Mouse (Mus musculus): Measurements from ENCODE around the gene Ino80b. TPM values are rescaled to one million over a fixed set of nuclear protein-coding genes. Genes with fewer than 3 reads are reported as not detected.

Gene Ino80b
- polyA plus RNA-seq, 1 experiment from 2014 or later = 21.3 TPM

DNA sequence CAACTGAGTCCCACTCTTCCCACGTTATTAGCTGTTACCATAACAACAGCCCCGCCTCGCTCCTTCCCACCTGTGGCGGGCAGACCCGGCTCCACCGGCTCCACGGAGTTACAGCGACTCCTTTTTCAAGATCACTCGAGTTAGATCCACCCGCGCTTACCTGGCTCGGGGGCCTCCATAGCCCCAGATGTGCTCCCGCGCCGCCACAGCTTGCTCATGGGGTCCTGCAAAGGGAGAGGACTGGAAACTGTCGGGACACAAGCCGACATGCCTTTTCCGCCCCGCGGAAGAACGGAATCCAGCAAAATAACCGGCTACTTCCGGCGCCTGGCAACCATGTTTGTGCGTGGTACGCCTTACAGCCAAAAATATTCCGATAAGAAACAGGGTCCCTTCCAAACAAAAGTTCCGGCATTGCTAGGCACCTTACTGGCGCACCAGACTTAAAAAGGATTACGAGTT, 349 bp downstream of the Ino80b start:
- H3K9me3 ChIP-seq (ENCODE audit: control insufficient read depth, low read length) = no peaks in the 10 kb centered on the region
- H3K9ac ChIP-seq (ENCODE audit: low read depth, low read length) = peak overlapping the region; percentile 73
- peak overlapping the region; percentile 75 for H3K4me2 ChIP-seq (replicated peaks; ENCODE audit: low read depth, low read length)
- WGBS = under 1% methylated on average over 30 of the region's 30 CpGs
- H3K4me3 ChIP-seq (ENCODE audit: low read depth, low read length) = peak overlapping the region; percentile 77
- peaks cover 14% of the 10 kb centered on the region for H3K4me1 ChIP-seq (replicated peaks; ENCODE audit: control insufficient read depth, insufficient read depth, low read length)
- DNase-seq (ENCODE audit: low spot score) (peak; percentile 92), ATAC-seq (ENCODE audit: low FRiP score) (peak; percentile 2; the same call in 1 of the 2 replicates)
- no peaks in the 10 kb centered on the region for H3K36me3 ChIP-seq (ENCODE audit: control insufficient read depth, insufficient read depth, low read length)
- H3K27me3 ChIP-seq (ENCODE audit: control insufficient read depth, insufficient read depth, low read length) = no peaks in the 10 kb centered on the region
- peak overlapping the region; percentile 54 for H3K27ac ChIP-seq (ENCODE audit: low read depth, low read length)

DNA sequence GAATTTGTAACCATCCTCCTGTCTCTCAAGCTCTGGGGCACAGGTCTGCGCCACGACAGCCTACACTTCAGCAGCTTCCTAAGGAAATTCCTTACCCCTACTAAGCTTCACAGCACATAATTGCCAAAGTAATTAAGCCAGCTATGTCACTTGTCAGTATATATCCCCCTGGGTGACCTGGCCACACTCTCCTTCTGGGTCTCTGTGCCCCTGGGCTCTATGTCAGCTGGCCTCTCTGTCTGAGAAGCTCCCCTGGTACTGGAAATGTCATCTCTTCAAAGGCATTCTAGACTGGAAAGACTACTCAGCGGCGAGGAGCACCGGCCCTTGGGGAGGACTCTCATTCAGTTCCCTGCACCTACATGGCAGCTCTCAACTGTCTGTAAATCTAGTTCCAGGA, 2.3 kb downstream of the Ino80b start:
- H3K4me3 ChIP-seq (ENCODE audit: low read depth, low read length) = peak overlapping the region; percentile 80
- ATAC-seq (ENCODE audit: low FRiP score) = no peak
- H3K4me1 ChIP-seq (replicated peaks; ENCODE audit: control insufficient read depth, insufficient read depth, low read length) = peaks cover 18% of the 10 kb centered on the region
- H3K9ac ChIP-seq (ENCODE audit: low read depth, low read length) = peak overlapping the region; percentile 97; the same call in 1 of the 2 replicates
- 72% methylated on average over 5 of the region's 5 CpGs for WGBS
- no peaks in the 10 kb centered on the region for H3K9me3 ChIP-seq (ENCODE audit: control insufficient read depth, low read length)
- 0 out of 2 replicates have a peak, but pooled peaks cover 7% of the 10 kb centered on the region for H3K36me3 ChIP-seq (ENCODE audit: control insufficient read depth, insufficient read depth, low read length)
- H3K27ac ChIP-seq (ENCODE audit: low read depth, low read length) = peak overlapping the region; percentile 99; the same call in 1 of the 2 replicates
- no peaks in the 10 kb centered on the region for H3K27me3 ChIP-seq (ENCODE audit: control insufficient read depth, insufficient read depth, low read length)
- no peak for DNase-seq (ENCODE audit: low spot score)
- peak overlapping the region; percentile 94 for H3K4me2 ChIP-seq (replicated peaks; ENCODE audit: low read depth, low read length)

DNA sequence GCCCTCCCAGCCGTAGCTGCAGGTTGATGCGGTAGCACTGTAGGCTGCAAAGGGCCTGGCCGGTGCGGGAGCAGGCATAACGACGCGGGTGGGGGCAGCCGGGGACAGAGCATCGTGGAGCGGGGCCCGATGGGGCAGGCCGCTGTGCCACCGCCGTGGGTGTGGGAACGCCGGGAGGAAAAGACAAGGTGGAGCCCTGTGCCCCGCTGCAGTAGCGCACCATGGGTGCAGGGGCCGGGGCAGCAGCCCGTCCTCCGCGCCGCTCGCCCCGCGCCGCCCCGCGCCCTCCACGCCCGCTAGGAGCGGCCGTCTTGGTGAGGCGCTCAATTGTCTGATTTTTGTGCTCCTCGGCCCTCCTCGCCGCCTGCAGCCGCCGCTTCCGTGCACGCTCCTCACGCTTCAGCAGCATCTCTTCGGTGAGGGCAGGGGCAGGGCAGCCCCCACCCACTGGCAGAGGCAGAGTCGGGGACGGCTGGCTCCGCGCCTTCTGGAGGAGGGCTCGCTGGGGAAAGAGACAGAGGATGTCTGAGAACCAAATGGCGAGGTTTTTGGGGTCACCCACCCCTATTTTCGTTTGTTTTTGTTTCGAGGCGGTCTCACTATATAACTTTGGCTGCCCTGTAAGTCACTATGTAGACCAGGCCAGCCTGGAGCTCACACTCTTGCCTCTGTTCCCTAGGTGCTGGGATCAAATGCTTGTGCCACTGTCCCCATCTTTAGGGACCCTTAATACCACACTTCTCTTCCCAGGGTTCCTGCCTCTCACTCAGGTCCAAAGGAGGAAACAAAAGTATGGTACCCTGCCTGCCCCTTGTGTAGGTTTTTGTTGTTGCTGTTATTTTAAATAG, 3.1 kb downstream of the Ino80b start:
- Histone ChIP-seq H3K27me3 (ENCODE audit: control insufficient read depth, insufficient read depth, low read length) (no peaks in the 10 kb centered on the region), H3K9me3 (ENCODE audit: control insufficient read depth, low read length) (no peaks in the 10 kb centered on the region), H3K9ac (ENCODE audit: low read depth, low read length) (peak overlapping the region; percentile 97), H3K4me1 (replicated peaks; ENCODE audit: control insufficient read depth, insufficient read depth, low read length) (peaks cover 18% of the 10 kb centered on the region), H3K4me3 (ENCODE audit: low read depth, low read length) (peak overlapping the region; percentile 80), H3K36me3 (ENCODE audit: control insufficient read depth, insufficient read depth, low read length) (0 out of 2 replicates have a peak, but pooled peaks cover 7% of the 10 kb centered on the region), H3K4me2 (replicated peaks; ENCODE audit: low read depth, low read length) (peak overlapping the region; percentile 94), H3K27ac (ENCODE audit: low read depth, low read length) (peak overlapping the region; percentile 99)
- no peak for DNase-seq (ENCODE audit: low spot score)
- WGBS = 1% methylated on average over 40 of the region's 52 CpGs
- ATAC-seq (ENCODE audit: low FRiP score) = no peak

DNA sequence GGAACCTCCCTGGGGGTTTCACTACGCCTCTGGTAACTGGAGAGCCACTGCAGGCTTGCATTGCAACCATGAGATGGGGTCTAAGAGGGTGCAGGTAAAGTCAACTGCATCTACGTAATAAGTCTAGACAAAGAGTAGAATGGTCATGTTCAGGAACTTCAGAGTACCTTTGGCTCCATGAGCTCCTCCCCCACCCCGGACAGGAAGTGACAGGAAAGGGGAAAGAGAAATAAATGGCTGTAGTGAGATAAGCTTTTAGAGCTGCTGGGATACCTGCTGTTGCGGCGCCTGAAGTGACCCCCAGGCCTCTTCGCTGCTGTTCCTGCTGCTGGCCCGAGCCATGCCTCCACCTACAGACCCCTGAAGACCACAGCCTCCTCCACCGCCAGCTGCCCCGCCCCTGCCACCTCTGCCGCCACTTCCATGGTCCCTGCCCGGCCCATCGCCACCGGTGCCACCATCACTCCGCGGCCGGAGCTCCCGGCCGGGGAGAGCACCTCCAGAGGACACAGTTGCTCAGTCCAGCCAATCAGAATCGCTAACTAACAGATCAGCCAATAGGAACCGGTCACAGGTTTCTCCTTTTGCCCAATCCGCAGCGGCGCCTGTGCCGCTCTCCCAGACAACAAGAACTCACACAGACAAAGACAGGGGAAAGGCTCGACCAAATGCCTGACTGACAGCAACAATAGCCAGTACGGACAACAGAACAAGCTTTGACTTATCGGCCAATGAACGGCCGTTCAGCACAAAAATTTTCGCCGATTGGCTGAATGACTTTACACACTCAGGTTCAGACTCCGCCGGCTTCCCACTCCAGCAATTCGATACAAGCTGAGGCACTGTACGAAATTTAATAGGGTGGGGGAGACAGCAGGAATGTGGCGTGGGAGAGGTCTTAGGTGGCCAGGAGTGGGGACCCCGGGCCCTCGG, 4.0 kb downstream of the Ino80b start, which contains the start of gene Wbp1:
Gene Wbp1 (minus strand): TSS at position 630 of the 933 bp plus-strand sequence.
- WGBS = 1% methylated on average over 37 of the region's 38 CpGs
- DNase-seq (ENCODE audit: low spot score) (peak; percentile 93), ATAC-seq (ENCODE audit: low FRiP score) (peak; percentile 94)
- H3K4me1 ChIP-seq (replicated peaks; ENCODE audit: control insufficient read depth, insufficient read depth, low read length) = peaks cover 18% of the 10 kb centered on the region
- H3K4me3 ChIP-seq (ENCODE audit: low read depth, low read length) = peak within 1 kb of the TSS; percentile 80
- H3K4me2 ChIP-seq (replicated peaks; ENCODE audit: low read depth, low read length) = peak within 1 kb of the TSS; percentile 94
- peak within 1 kb of the TSS; percentile 99 for H3K27ac ChIP-seq (ENCODE audit: low read depth, low read length)
- no peaks in the 10 kb centered on the region for H3K27me3 ChIP-seq (ENCODE audit: control insufficient read depth, insufficient read depth, low read length)
- 0 out of 2 replicates have a peak, but pooled peaks cover 7% of the 10 kb centered on the region for H3K36me3 ChIP-seq (ENCODE audit: control insufficient read depth, insufficient read depth, low read length)
- H3K9me3 ChIP-seq (ENCODE audit: control insufficient read depth, low read length) = no peaks in the 10 kb centered on the region
- H3K9ac ChIP-seq (ENCODE audit: low read depth, low read length) = peak within 1 kb of the TSS; percentile 97

DNA sequence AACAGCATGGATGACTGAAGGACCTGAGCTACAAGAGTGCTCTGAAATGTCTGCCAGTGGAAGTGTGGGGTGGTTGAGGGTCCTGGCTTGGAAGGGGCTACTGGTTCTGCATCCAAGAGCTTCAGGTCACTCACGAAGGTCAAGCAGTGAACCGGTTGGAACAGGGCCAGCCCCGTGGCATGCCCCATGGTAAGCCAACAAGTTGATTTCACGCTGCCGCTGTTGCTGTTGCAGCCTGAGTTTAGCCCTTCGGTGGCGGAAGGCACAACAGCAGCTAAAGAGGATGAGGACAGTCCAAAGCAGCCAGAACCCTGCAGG, 5.5 kb downstream of the Ino80b start:
- H3K27me3 ChIP-seq (ENCODE audit: control insufficient read depth, insufficient read depth, low read length) = no peaks in the 10 kb centered on the region
- peak overlapping the region; percentile 91; the same call in 1 of the 2 replicates for H3K9ac ChIP-seq (ENCODE audit: low read depth, low read length)
- H3K27ac ChIP-seq (ENCODE audit: low read depth, low read length) = no peak overlapping the region
- H3K4me2 ChIP-seq (replicated peaks; ENCODE audit: low read depth, low read length) = peak overlapping the region; percentile 81
- H3K4me3 ChIP-seq (ENCODE audit: low read depth, low read length) = peak overlapping the region; percentile 72
- 67% methylated on average over 7 of the region's 7 CpGs for WGBS
- no peaks in the 10 kb centered on the region for H3K9me3 ChIP-seq (ENCODE audit: control insufficient read depth, low read length)
- 0 out of 2 replicates have a peak, but pooled peaks cover 7% of the 10 kb centered on the region for H3K36me3 ChIP-seq (ENCODE audit: control insufficient read depth, insufficient read depth, low read length)
- peaks cover 17% of the 10 kb centered on the region; the same call in 1 of the 2 replicates for H3K4me1 ChIP-seq (replicated peaks; ENCODE audit: control insufficient read depth, insufficient read depth, low read length)
- no peak for DNase-seq (ENCODE audit: low spot score)
- ATAC-seq (ENCODE audit: low FRiP score) = no peak

DNA sequence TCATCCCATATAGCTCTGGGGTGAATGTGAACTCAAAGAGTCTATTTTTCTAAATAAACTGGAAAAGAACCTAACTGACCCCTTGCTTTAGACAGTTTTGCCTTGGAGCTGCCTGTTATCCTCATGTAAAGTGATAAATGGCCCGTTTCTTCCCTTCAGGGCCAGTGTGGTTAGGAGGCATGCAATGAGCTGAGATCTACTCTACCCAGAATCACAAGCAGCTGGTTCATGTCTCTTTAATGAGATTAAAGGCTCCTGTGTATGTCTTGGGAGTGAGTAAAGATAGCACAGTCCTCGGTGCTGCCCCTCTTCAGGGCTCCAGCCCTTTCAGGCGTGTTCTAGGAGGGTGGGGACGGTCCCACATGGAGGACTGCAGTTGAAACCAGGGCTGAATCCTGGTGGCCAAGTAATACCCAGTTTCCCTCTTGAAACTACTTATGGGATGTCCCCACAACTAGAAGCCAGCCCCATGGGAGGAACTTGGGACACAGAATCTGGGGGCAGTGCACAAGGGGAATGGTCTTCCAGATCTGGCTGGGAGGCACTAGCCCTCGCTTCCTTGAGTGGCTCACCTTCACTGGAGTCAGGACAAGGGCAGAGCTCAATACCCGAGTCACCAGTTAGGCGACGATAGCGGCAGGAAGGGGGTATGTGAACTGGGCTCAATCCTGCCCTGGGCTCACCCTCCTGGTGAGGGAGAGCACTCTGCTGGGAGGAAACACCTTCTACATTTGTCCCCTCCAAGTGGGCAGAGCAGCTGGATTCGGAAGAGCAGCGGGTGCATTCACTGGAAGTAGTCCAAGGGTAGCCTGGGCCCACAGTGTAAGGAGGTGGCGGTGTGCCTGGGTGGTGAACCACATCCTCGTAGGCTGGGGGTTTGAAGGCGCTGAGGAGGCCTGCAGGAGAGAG, 6.2 kb downstream of the Ino80b start:
- no peaks in the 10 kb centered on the region for H3K9me3 ChIP-seq (ENCODE audit: control insufficient read depth, low read length)
- DNase-seq (ENCODE audit: low spot score) (no peak), ATAC-seq (ENCODE audit: low FRiP score) (no peak)
- 87% methylated on average over 14 of the region's 14 CpGs for WGBS
- peaks cover 14% of the 10 kb centered on the region; the same call in 1 of the 2 replicates for H3K4me1 ChIP-seq (replicated peaks; ENCODE audit: control insufficient read depth, insufficient read depth, low read length)
- peak overlapping the region; percentile 91; the same call in 1 of the 2 replicates for H3K9ac ChIP-seq (ENCODE audit: low read depth, low read length)
- no peak overlapping the region for H3K4me2 ChIP-seq (replicated peaks; ENCODE audit: low read depth, low read length)
- H3K4me3 ChIP-seq (ENCODE audit: low read depth, low read length) = 0 out of 2 replicates have a peak overlapping the region, but pooled peaks have one; percentile 2
- no peak overlapping the region for H3K27ac ChIP-seq (ENCODE audit: low read depth, low read length)
- no peaks in the 10 kb centered on the region for H3K27me3 ChIP-seq (ENCODE audit: control insufficient read depth, insufficient read depth, low read length)
- H3K36me3 ChIP-seq (ENCODE audit: control insufficient read depth, insufficient read depth, low read length) = 0 out of 2 replicates have a peak, but pooled peaks cover 7% of the 10 kb centered on the region

DNA sequence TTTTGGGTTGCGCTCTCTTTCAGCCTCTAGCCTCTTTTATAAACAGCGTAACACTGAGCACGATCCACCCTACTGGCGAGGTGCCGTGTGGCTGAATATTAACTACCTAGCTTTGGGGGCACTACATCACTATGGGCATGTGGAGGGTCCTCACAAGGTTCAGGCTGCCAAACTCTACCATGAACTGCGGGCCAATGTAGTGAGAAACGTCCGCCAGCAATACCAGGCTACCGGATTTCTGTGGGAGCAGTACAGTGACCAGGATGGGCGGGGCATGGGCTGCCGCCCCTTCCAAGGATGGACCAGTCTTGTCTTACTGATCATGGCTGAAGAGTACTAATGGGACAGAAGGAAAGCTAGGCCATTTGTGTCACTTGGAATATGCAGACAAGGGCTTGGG, 6.9 kb downstream of the Ino80b start:
- Histone ChIP-seq H3K27ac (ENCODE audit: low read depth, low read length) (no peak overlapping the region), H3K4me2 (replicated peaks; ENCODE audit: low read depth, low read length) (no peak overlapping the region)
- ATAC-seq (ENCODE audit: low FRiP score) = no peak

More for the DNA sequence above, 6.9 kb downstream of the Ino80b start:
- Histone ChIP-seq H3K36me3 (ENCODE audit: control insufficient read depth, insufficient read depth, low read length) (0 out of 2 replicates have a peak, but pooled peaks cover 7% of the 10 kb centered on the region), H3K27me3 (ENCODE audit: control insufficient read depth, insufficient read depth, low read length) (no peaks in the 10 kb centered on the region), H3K9me3 (ENCODE audit: control insufficient read depth, low read length) (no peaks in the 10 kb centered on the region), H3K4me3 (ENCODE audit: low read depth, low read length) (no peak overlapping the region), H3K4me1 (replicated peaks; ENCODE audit: control insufficient read depth, insufficient read depth, low read length) (peaks cover 14% of the 10 kb centered on the region; the same call in 1 of the 2 replicates), H3K9ac (ENCODE audit: low read depth, low read length) (0 out of 2 replicates have a peak overlapping the region, but pooled peaks have one; percentile 27)
- WGBS = 85% methylated on average over 11 of the region's 11 CpGs
- no peak for DNase-seq (ENCODE audit: low spot score)
